Mouse (Mus musculus) stomach, embryonic 15.5 days (tissue): ENCODE results near the gene Evpl. TPM values are rescaled to one million over a fixed set of nuclear protein-coding genes. Genes with fewer than 3 reads are reported as not detected.

Experiments used
- ATAC-seq: fragments of 200-750 bp; cut with Nextera tagmentation; 2 replicates; pipeline ENCODE4 v1.8.0; 2017; ENCODE audit warnings: low read depth, moderate number of reproducible peaks, moderate TSS enrichment; ENCODE audit not compliant: insufficient read depth, low FRiP score
- H3K27ac ChIP-seq: fragments of 300-500 bp; sonication (generic); 2 replicates; pipeline ENCODE4 v1.5.1; 2015; ENCODE audit warnings: mild to moderate bottlenecking, inconsistent platforms
- H3K27me3 ChIP-seq: fragments of 300-500 bp; sonication (generic); replicated peaks from 2 replicates; pipeline ENCODE4 v1.6.1; 2015; ENCODE audit warnings: inconsistent platforms
- H3K36me3 ChIP-seq: fragments of 300-500 bp; sonication (generic); 2 replicates; pipeline ENCODE4 v1.6.1; 2015; ENCODE audit warnings: inconsistent platforms
- H3K4me1 ChIP-seq: fragments of 300-500 bp; sonication (generic); 2 replicates; pipeline ENCODE4 v1.6.1; 2015; ENCODE audit warnings: inconsistent platforms
- H3K4me2 ChIP-seq: fragments of 300-500 bp; sonication (generic); 2 replicates; pipeline ENCODE4 v1.6.1; 2015; ENCODE audit warnings: mild to moderate bottlenecking, inconsistent platforms
- H3K4me3 ChIP-seq: fragments of 300-500 bp; sonication (generic); replicated peaks from 2 replicates; pipeline ENCODE4 v1.5.1; 2015; ENCODE audit warnings: inconsistent platforms
- H3K9ac ChIP-seq: fragments of 300-500 bp; sonication (generic); 2 replicates; pipeline ENCODE4 v1.6.1; 2015; ENCODE audit warnings: inconsistent platforms
- H3K9me3 ChIP-seq: fragments of 300-500 bp; sonication (generic); 2 replicates; pipeline ENCODE4 v1.6.1; 2016; ENCODE audit warnings: inconsistent platforms
- WGBS: fragments of 180-500 bp; shearing (Covaris S2); methylation state at CpG from one replicate; pipeline ENCODE4 v1.1.7; 2015; 5-methylcytosine and 5-hydroxymethylcytosine counted together
- polyA plus RNA-seq: library from polyadenylated mRNA; unstranded; fragments of >200 nt; fragmentation: Nextera tagmentation; extraction: Ambion mirVana; gene quantifications from 2 replicates; pipeline ENCODE4 v1.2.1, GENCODE M21; 2015

The Evpl gene
- polyA plus RNA-seq, 1 experiment from 2014 or later, result 17.0 TPM

GRCm38 (mm10) chr11:116273469-116274044, 35.7 kb upstream of the Evpl start:
- peak; percentile 7; the same call in 1 of the 2 replicates for ATAC-seq
- Histone ChIP-seq H3K36me3 (peaks cover 21% of the 10 kb centered on the region; the same call in 1 of the 2 replicates), H3K4me3 (peak overlapping the region; percentile 92), H3K9me3 (no peaks in the 10 kb centered on the region), H3K4me2 (peak overlapping the region; percentile 73), H3K27ac (peak overlapping the region; percentile 87), H3K9ac (peak overlapping the region; percentile 73), H3K4me1 (peaks cover 7% of the 10 kb centered on the region), H3K27me3 (no peaks in the 10 kb centered on the region)
- under 1% methylated on average over 39 of the region's 39 CpGs for WGBS

DNA sequence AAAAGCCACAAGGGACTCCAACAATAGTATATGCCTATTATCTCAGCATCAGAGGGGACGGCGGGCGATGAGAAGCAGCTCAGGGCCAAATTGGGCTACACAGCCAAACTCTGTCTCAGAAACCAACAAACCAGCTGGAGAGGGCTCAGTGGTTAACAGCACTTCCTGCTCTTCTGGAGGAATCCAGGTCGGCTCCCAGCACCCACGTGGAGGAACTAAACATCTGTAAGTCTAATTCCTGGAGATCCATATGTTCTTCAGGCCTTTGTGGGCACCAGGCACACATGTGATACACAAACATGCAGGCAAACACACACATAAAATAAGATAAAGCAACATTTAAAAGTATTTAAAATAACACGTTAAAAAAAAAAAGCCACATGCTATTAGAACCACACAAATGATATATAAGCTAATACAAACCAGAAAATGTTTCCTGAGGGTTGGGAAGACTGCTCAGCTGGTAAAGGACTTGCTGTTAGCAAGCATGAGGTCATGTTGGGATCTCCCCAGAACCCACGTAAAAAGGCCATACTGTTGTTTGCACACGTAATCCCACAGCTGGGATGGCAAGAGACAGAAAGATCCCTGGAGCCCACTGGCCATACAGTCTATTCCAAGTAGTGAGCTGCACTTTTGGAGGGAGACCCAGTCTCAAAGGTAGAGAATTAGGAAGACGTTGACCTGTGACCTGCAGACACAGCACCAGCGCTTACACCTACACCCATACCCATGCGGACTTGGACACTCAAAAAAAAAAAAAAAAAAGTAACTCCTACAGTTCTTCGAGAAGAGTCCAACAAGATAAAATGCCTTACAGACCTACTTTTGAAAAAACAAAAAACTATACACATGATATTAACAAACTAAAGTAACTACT, 35.0 kb upstream of the Evpl start:
- ATAC-seq, result no peak
- no peak overlapping the region for H3K27ac ChIP-seq

GRCm38 (mm10) chr11:116269560-116269959, 31.7 kb upstream of the Evpl start:
- Histone ChIP-seq H3K4me3 (no peak overlapping the region), H3K27me3 (no peaks in the 10 kb centered on the region), H3K36me3 (peaks cover 51% of the 10 kb centered on the region), H3K27ac (no peak overlapping the region), H3K4me1 (peaks cover 7% of the 10 kb centered on the region), H3K4me2 (no peak overlapping the region), H3K9me3 (no peaks in the 10 kb centered on the region), H3K9ac (no peak overlapping the region)
- WGBS, result 91% methylated on average over 8 of the region's 8 CpGs
- no peak for ATAC-seq

More for the DNA sequence above, 35.0 kb upstream of the Evpl start:
- peaks cover 7% of the 10 kb centered on the region for H3K4me1 ChIP-seq
- WGBS, result 45% methylated on average over 12 of the region's 12 CpGs
- H3K9ac ChIP-seq, result peak overlapping the region; percentile 73
- no peaks in the 10 kb centered on the region for H3K27me3 ChIP-seq
- H3K9me3 ChIP-seq, result no peaks in the 10 kb centered on the region
- peaks cover 26% of the 10 kb centered on the region for H3K36me3 ChIP-seq
- H3K4me2 ChIP-seq, result peak overlapping the region; percentile 73
- H3K4me3 ChIP-seq, result peak overlapping the region; percentile 92

DNA sequence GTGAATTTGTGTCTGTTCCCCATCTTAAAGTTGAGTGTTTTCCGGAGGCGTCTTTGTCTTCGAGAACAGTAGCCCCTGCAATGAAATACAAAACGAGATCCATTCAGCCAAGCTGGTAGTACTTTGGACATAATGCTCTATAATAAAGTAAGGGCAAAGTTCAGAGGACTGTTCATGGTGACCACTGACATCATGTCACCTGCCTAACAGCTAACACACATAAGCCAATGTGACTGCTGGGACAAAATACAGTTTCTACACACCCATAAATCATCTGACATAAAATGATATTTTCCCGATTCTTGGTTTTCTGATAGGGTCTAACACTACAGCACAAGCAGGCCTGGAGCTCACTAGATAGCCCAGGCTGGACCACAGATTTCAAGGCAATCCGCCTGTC, 30.4 kb upstream of the Evpl start:
- Histone ChIP-seq H3K4me2 (no peak overlapping the region), H3K4me3 (no peak overlapping the region), H3K36me3 (peaks cover 63% of the 10 kb centered on the region), H3K27ac (no peak overlapping the region), H3K4me1 (peaks cover 7% of the 10 kb centered on the region), H3K9ac (no peak overlapping the region), H3K9me3 (no peaks in the 10 kb centered on the region), H3K27me3 (no peaks in the 10 kb centered on the region)
- 93% methylated on average over 6 of the region's 6 CpGs for WGBS
- ATAC-seq, result no peak

- 81% methylated on average over 8 of the region's 8 CpGs for WGBS
- Histone ChIP-seq H3K4me3 (no peak overlapping the region), H3K4me1 (peaks cover 3% of the 10 kb centered on the region), H3K27ac (no peak overlapping the region), H3K36me3 (peaks cover 68% of the 10 kb centered on the region), H3K9ac (no peak overlapping the region), H3K4me2 (no peak overlapping the region), H3K9me3 (no peaks in the 10 kb centered on the region), H3K27me3 (no peaks in the 10 kb centered on the region)
- ATAC-seq, result no peak
Measured at GRCm38 (mm10) chr11:116267637-116268036, 29.8 kb upstream of the Evpl start.

- ATAC-seq, result no peak
Measured at GRCm38 (mm10) chr11:116265850-116266249, 28.0 kb upstream of the Evpl start.

DNA sequence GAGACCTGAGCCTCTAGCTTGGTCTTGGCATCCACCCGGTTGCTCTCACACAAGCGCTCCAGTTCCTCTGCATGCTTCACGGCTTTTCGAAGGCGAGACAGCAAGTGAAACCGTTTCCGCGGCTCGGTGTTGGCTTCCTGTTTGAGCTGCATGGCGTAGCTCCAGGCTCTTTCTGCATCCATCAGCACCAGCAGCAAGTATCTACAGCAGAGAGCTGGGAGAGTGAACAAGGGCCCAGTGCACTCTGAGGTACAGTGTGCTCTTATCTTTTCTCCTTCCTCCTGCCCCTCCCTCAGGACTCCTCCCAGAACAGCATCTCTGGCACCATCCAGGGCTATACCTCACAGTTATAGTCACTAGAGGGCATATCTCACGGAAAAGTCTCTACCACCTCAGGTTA, 27.5 kb upstream of the Evpl start:
- Histone ChIP-seq H3K27me3 (no peaks in the 10 kb centered on the region), H3K36me3 (peaks cover 81% of the 10 kb centered on the region), H3K9me3 (no peaks in the 10 kb centered on the region), H3K4me2 (no peak overlapping the region), H3K4me1 (no peaks in the 10 kb centered on the region), H3K27ac (no peak overlapping the region), H3K4me3 (no peak overlapping the region), H3K9ac (no peak overlapping the region)
- WGBS, result 89% methylated on average over 11 of the region's 11 CpGs
- ATAC-seq, result no peak

More at GRCm38 (mm10) chr11:116265850-116266249, 28.0 kb upstream of the Evpl start:
- 87% methylated on average over 4 of the region's 4 CpGs for whole genome bisulfite sequencing
- peaks cover 76% of the 10 kb centered on the region for H3K36me3 ChIP-seq
- no peaks in the 10 kb centered on the region for H3K27me3 ChIP-seq
- H3K9ac ChIP-seq, result no peak overlapping the region
- no peaks in the 10 kb centered on the region for H3K4me1 ChIP-seq
- no peak overlapping the region for H3K4me3 ChIP-seq
- H3K9me3 ChIP-seq, result no peaks in the 10 kb centered on the region
- no peak overlapping the region for H3K27ac ChIP-seq
- no peak overlapping the region for H3K4me2 ChIP-seq

DNA sequence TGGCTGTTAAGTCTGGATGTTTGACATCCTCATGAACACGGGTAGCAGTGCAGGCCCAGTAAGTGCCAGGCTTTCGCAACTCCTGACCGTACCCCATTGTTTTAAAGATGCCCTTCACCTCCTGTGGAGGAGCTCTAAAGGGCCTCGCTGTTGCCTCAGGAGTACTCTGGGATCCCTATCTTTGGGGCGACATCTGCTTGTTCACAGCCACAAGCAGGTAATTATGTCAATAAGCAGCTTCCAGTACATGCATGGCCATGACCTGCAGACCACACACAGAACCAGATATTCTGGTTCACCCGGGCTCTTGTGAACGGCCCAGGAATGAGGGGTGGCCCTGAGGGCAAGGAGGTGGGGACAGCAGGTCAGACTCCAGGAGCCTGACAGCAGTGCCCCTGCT, 22.4 kb upstream of the Evpl start:
- ATAC-seq, result peak; percentile 63; the same call in 1 of the 2 replicates
- peaks cover 65% of the 10 kb centered on the region for H3K36me3 ChIP-seq
- H3K4me1 ChIP-seq, result no peaks in the 10 kb centered on the region; the same call in 1 of the 2 replicates
- H3K27ac ChIP-seq, result peak overlapping the region; percentile 49; the same call in 1 of the 2 replicates
- H3K4me2 ChIP-seq, result no peak overlapping the region
- H3K9me3 ChIP-seq, result no peaks in the 10 kb centered on the region
- H3K27me3 ChIP-seq, result no peaks in the 10 kb centered on the region
- H3K9ac ChIP-seq, result no peak overlapping the region
- no peak overlapping the region for H3K4me3 ChIP-seq
- 74% methylated on average over 7 of the region's 7 CpGs for WGBS

GRCm38 (mm10) chr11:116259461-116259860, 21.6 kb upstream of the Evpl start:
- Histone ChIP-seq H3K4me2 (no peak overlapping the region), H3K27ac (no peak overlapping the region), H3K9me3 (no peaks in the 10 kb centered on the region), H3K4me1 (no peaks in the 10 kb centered on the region; the same call in 1 of the 2 replicates), H3K36me3 (peaks cover 71% of the 10 kb centered on the region), H3K4me3 (no peak overlapping the region), H3K27me3 (no peaks in the 10 kb centered on the region), H3K9ac (no peak overlapping the region)
- no peak for ATAC-seq
- 78% methylated on average over 8 of the region's 8 CpGs for WGBS

- Histone ChIP-seq H3K27ac (peak overlapping the region; percentile 49), H3K9me3 (no peaks in the 10 kb centered on the region), H3K4me2 (no peak overlapping the region), H3K9ac (no peak overlapping the region), H3K4me1 (no peaks in the 10 kb centered on the region; the same call in 1 of the 2 replicates), H3K36me3 (peaks cover 67% of the 10 kb centered on the region), H3K4me3 (no peak overlapping the region), H3K27me3 (no peaks in the 10 kb centered on the region)
- no peak for ATAC-seq
- 77% methylated on average over 9 of the region's 9 CpGs for WGBS
Measured at GRCm38 (mm10) chr11:116255982-116256675, 18.3 kb upstream of the Evpl start.

DNA sequence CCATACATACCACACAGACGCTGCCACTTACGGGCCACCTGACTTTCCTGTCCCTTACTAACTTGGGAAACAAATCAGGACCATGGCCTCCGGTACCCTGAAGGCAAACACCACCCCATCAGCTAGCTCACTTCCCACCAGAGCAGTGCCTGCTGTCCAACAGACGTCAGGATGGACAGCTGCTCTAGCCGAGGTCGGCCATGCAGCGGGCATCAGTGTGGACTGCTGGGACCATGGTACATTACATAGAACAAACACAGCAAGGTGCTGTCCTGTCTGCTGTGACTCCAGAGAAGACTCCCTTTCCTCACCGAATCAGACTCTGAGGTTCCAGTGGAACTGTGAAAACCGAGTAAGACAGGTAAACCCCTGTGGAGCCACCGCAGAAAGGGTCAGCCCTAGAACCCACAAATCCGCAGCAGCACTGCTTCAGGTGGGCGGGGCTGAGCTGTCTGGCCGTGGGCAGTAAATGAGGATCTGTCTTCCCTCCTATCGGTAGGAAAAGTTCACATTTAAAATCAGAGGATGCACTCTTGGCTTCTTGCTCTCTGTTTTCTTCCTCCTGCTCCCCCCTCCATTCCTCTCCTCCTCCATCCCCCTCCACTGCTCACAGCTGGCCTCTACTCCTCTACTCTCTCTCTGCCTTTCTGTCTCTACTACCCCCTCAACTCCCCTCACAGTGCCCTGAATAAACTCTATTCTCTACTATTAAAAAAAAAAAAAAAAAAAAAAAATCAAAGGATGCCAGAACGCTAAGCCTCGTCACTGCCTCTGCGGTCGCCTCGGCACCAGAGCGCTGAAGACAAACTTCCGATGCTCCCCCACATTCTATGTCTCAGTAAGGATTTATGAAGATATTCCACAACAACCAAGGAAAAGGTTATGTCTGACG, 17.5 kb upstream of the Evpl start:
- Histone ChIP-seq H3K27ac (peak overlapping the region; percentile 71), H3K4me3 (no peak overlapping the region), H3K27me3 (no peaks in the 10 kb centered on the region), H3K9me3 (no peaks in the 10 kb centered on the region), H3K9ac (no peak overlapping the region), H3K36me3 (peaks cover 68% of the 10 kb centered on the region), H3K4me1 (no peaks in the 10 kb centered on the region; the same call in 1 of the 2 replicates), H3K4me2 (no peak overlapping the region)
- no peak for ATAC-seq
- 78% methylated on average over 22 of the region's 22 CpGs for whole genome bisulfite sequencing
